Mouse (Mus musculus): ENCODE measurements at regions not wholly inside any gene's neighbourhood (a gene's known extent, or its start where the extent isn't known, plus 50 kb on each side); places are given as distances from the start of the nearest gene placed in this dataset.

GRCm38 (mm10) chr7:37842000-37842513 lies 68.6 kb upstream of the Zfp536 start:
- TF ChIP-seq GATA1 (IDR thresholded peaks at IDR 0.05; ENCODE audit: borderline replicate concordance, low read length) = no peak
- no peak for TF ChIP-seq FLI1 (IDR thresholded peaks at IDR 0.05; ENCODE audit: low read length)

Measured in megakaryocyte, embryonic 14.5 days (primary cell).